Mouse (Mus musculus): ENCODE data around the gene Tcn2.

GRCm38 (mm10) chr11:3910513-3911310 is 21.2 kb downstream of the Tcn2 start:
- TF ChIP-seq CTCF (IDR thresholded peaks at IDR 0.05; ENCODE audit: extremely low read depth, insufficient read depth, insufficient read length, insufficient replicate concordance) = no peak
- TF ChIP-seq POLR2A (IDR thresholded peaks at IDR 0.05; ENCODE audit: low read depth, low read length) = no peak
